Mouse (Mus musculus) erythroblast, embryonic 14.5 days (primary cell): ENCODE measurements around the gene Zcwpw1.

Experiments used
- GATA1 ChIP-seq: IDR thresholded peaks from 2 replicates; pipeline ENCODE4 v1.6.1; 2012; ENCODE audit warnings: low read length, inconsistent platforms, mixed read lengths
- TAL1 ChIP-seq: IDR thresholded peaks from 3 replicates; pipeline ENCODE4 v1.6.1; 2012; ENCODE audit warnings: low read length, inconsistent platforms, mixed read lengths

GRCm38 (mm10) chr5:137755425-137755824 is 32.2 kb upstream of the Zcwpw1 start:
- TF ChIP-seq TAL1 (no peak), GATA1 (no peak)
